Mouse (Mus musculus) frontal cortex, postnatal 10 days (tissue): Measurements from ENCODE around the gene Ak8.
A peak's percentile ranks its signal among the peaks of the same experiment; 100 is the strongest.

ENCODE experiments used
- DNase-seq, 2 experiments: peaks; one replicate each; pipeline ENCODE4 v3.0.0; 2022; ENCODE audit warnings: low spot score in 2 of 2, mixed read lengths in 1 of 2

The Ak8 gene

GRCm38 (mm10) chr2:28794623-28795022, 94.7 kb downstream of the Ak8 start:
- no peak for DNase-seq

- no peak for DNase-seq
Observed at GRCm38 (mm10) chr2:28796298-28796697, 96.3 kb downstream of the Ak8 start.

- DNase-seq: no peak
Observed at GRCm38 (mm10) chr2:28797490-28798106, 97.6 kb downstream of the Ak8 start.

- DNase-seq: no peak
Observed at GRCm38 (mm10) chr2:28798390-28798789, 98.4 kb downstream of the Ak8 start.

GRCm38 (mm10) chr2:28799575-28799974, 99.6 kb downstream of the Ak8 start:
- DNase-seq: no peak

- DNase-seq: no peak
Observed at GRCm38 (mm10) chr2:28803406-28803805, 103.4 kb downstream of the Ak8 start.

GRCm38 (mm10) chr2:28808841-28809240, 108.9 kb downstream of the Ak8 start:
- no peak for DNase-seq

GRCm38 (mm10) chr2:28810260-28811013, 110.5 kb downstream of the Ak8 start:
- DNase-seq: no peak

GRCm38 (mm10) chr2:28818866-28819265, 118.9 kb downstream of the Ak8 start:
- DNase-seq: no peak

GRCm38 (mm10) chr2:28829265-28829664, 129.3 kb downstream of the Ak8 start:
- no peak for DNase-seq

GRCm38 (mm10) chr2:28836181-28836940, 136.4 kb downstream of the Ak8 start:
- no peak for DNase-seq

GRCm38 (mm10) chr2:28839501-28840221, 139.7 kb downstream of the Ak8 start:
- DNase-seq: no peak

- DNase-seq: peak; percentile 87 to 94
Observed at GRCm38 (mm10) chr2:28840222-28840951, 140.4 kb downstream of the Ak8 start, which contains the start of the genes Gtf3c4 and Ddx31. Gtf3c4 (minus strand) TSS chr2:28840360. Ddx31 (plus strand) TSS chr2:28840406.

GRCm38 (mm10) chr2:28842042-28842441, 142.1 kb downstream of the Ak8 start:
- no peak for DNase-seq

GRCm38 (mm10) chr2:28848879-28849278, 148.9 kb downstream of the Ak8 start:
- DNase-seq: no peak

GRCm38 (mm10) chr2:28852594-28852993, 152.6 kb downstream of the Ak8 start:
- DNase-seq: no peak

GRCm38 (mm10) chr2:28855773-28856172, 155.8 kb downstream of the Ak8 start:
- DNase-seq: no peak

- no peak for DNase-seq
Observed at GRCm38 (mm10) chr2:28859303-28859702, 159.3 kb downstream of the Ak8 start.

- no peak for DNase-seq
Observed at GRCm38 (mm10) chr2:28860678-28861423, 160.9 kb downstream of the Ak8 start.
